ENCODE assay signal across 22 mouse cellular contexts in the genomic region with DNA sequence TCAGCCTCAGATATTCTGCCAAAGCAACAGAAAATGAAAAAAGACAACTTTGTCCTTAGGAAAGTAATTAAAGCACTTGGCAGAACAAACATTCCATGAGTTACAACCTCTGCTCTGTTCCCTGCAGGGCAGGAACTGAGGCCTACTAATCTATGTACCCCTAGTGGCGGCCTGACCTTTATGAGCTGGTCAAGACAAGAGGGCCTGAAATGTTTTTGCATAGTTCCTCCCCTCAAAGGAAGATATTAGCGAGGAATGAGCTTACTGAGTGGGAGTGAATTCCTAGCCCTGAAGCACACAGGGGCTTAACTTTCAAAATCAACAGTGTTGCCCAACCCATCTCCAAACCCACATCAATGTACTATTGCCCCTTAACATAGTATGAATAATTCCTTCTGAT.
A peak's percentile ranks its signal among the peaks of the same experiment; 100 is the strongest.
DNase-seq lines count a peak whose midpoint lies in the region; ATAC-seq lines count a peak whose summit lies in the region.
"Had no signal": no experiment of that assay in that cellular context is flagged by ENCODE, and none has a peak within 500 bp of the region (broad histone marks: within the 10 kb centered on the region; RNA-seq: fewer than 3 reads in every experiment).

No protein-coding gene starts in this region.

- H3K9ac ChIP-seq in intestine, embryonic 14.5 days (ENCODE audit: low read length): no peak overlapping the region
- H3K9ac ChIP-seq in intestine, embryonic 15.5 days: no peak overlapping the region
- H3K9ac ChIP-seq: embryonic facial prominence, embryonic 12.5 days; forebrain, embryonic 12.5 days; hindbrain, embryonic 14.5 days; stomach, embryonic 15.5 days had no signal

- H3K27me3 ChIP-seq in intestine, embryonic 14.5 days (replicated peaks; ENCODE audit: control insufficient read depth, insufficient read depth, low read length): no peaks in the 10 kb centered on the region
- no peaks in the 10 kb centered on the region for H3K27me3 ChIP-seq in intestine, embryonic 15.5 days (replicated peaks)
- H3K27me3 ChIP-seq: embryonic facial prominence, embryonic 12.5 days; forebrain, embryonic 12.5 days; stomach, embryonic 15.5 days had no signal

- no peak overlapping the region for H3K4me2 ChIP-seq in intestine, embryonic 14.5 days (ENCODE audit: low read length)
- H3K4me2 ChIP-seq in intestine, embryonic 15.5 days (replicated peaks): no peak overlapping the region
- H3K4me2 ChIP-seq: embryonic facial prominence, embryonic 12.5 days; forebrain, embryonic 12.5 days; hindbrain, embryonic 14.5 days; stomach, embryonic 15.5 days had no signal

- no peak for ATAC-seq in intestine, embryonic 14.5 days (replicated peaks; ENCODE audit: low FRiP score, low TSS enrichment, low read depth)
- ATAC-seq in intestine, embryonic 15.5 days: no peak
- ATAC-seq: CD4-positive, CD25-positive, alpha-beta regulatory T cell, adult 4 months; inflammation-experienced regulatory T-cells, adult 6 months had no signal

- no peaks in the 10 kb centered on the region for H3K9me3 ChIP-seq in intestine, embryonic 14.5 days (ENCODE audit: control insufficient read depth, low read length)
- no peaks in the 10 kb centered on the region for H3K9me3 ChIP-seq in intestine, embryonic 15.5 days
- H3K9me3 ChIP-seq: embryonic facial prominence, embryonic 12.5 days; forebrain, embryonic 12.5 days; stomach, embryonic 15.5 days had no signal

- WGBS in intestine, embryonic 14.5 days: 56% methylated on average over 2 of the region's 2 CpGs
- WGBS in intestine, embryonic 15.5 days: 62% methylated on average over 2 of the region's 2 CpGs

- no peaks in the 10 kb centered on the region for H3K4me1 ChIP-seq in intestine, embryonic 14.5 days (replicated peaks; ENCODE audit: control insufficient read depth, insufficient read depth, low read length)
- no peaks in the 10 kb centered on the region for H3K4me1 ChIP-seq in intestine, embryonic 15.5 days (replicated peaks)
- H3K4me1 ChIP-seq: embryonic facial prominence, embryonic 12.5 days; forebrain, embryonic 12.5 days; stomach, embryonic 15.5 days had no signal

- no peaks in the 10 kb centered on the region for H3K36me3 ChIP-seq in intestine, embryonic 14.5 days (ENCODE audit: control insufficient read depth, insufficient read depth, low read length)
- H3K36me3 ChIP-seq in intestine, embryonic 15.5 days: no peaks in the 10 kb centered on the region
- H3K36me3 ChIP-seq: embryonic facial prominence, embryonic 12.5 days; forebrain, embryonic 12.5 days; stomach, embryonic 15.5 days had no signal

- DNase-seq in intestine, embryonic 14.5 days (ENCODE audit: low spot score): peak; percentile 33
- peak; percentile 18 for DNase-seq in embryo, embryonic 10 days (ENCODE audit: low spot score)
- DNase-seq in kidney, adult 9 months: peak; percentile 18
- DNase-seq in kidney, postnatal 14 days: peak; percentile 33
- DNase-seq in cerebellum, adult 9-11 months: no peak
- no peak for DNase-seq in cerebellum, adult 9-10 months
- DNase-seq in spleen, postnatal 10 days (ENCODE audit: low spot score in 2 of 2): no peak
- DNase-seq: cerebellum, adult 18-20 months; gastrocnemius, postnatal 36 days; heart, postnatal 4 days; lung, adult 18-20 months; lung, postnatal 14 days; midbrain, embryonic 14.5 days; thymus, postnatal 36 days had no signal

- H3K4me3 ChIP-seq in intestine, embryonic 14.5 days (ENCODE audit: low read depth, low read length): no peak overlapping the region
- H3K4me3 ChIP-seq in intestine, embryonic 15.5 days (replicated peaks): no peak overlapping the region
- H3K4me3 ChIP-seq: embryonic facial prominence, embryonic 12.5 days; erythroblast, embryonic 14.5 days; forebrain, embryonic 12.5 days; stomach, embryonic 15.5 days had no signal

- no peak overlapping the region for H3K27ac ChIP-seq in intestine, embryonic 14.5 days (ENCODE audit: low read depth)
- H3K27ac ChIP-seq in intestine, embryonic 15.5 days: no peak overlapping the region
- H3K27ac ChIP-seq: embryonic facial prominence, embryonic 12.5 days; forebrain, embryonic 12.5 days; hindbrain, embryonic 14.5 days; stomach, embryonic 15.5 days had no signal

Comparison
In these comparisons a context has a peak if more than half of its experiments do, and no peak if none do; other contexts are left out.
1. DNase-seq: peak in intestine, embryonic 14.5 days (single experiment), embryo, embryonic 10 days (single experiment), kidney, adult 9 months (single experiment) and kidney, postnatal 14 days (single experiment); none in cerebellum, adult 9-11 months (single experiment), cerebellum, adult 9-10 months (single experiment) and spleen, postnatal 10 days (0 of 2).